Mouse (Mus musculus) adrenal gland, adult 8-10 months (tissue): ENCODE measurements around the gene Egr4. TPM values are rescaled to one million over a fixed set of nuclear protein-coding genes. Genes with fewer than 3 reads are reported as not detected.
A peak's percentile ranks its signal among the peaks of the same experiment; 100 is the strongest.

Source experiments
- DNase-seq: peaks from one replicate; pipeline ENCODE4 v3.0.0; 2022
- total RNA-seq, 4 experiments: library from RNA; stranded (reverse); gene quantifications; 2 replicates each; pipeline ENCODE4 v1.2.4; 2022

Gene Egr4
- not detected for total RNA-seq

DNA sequence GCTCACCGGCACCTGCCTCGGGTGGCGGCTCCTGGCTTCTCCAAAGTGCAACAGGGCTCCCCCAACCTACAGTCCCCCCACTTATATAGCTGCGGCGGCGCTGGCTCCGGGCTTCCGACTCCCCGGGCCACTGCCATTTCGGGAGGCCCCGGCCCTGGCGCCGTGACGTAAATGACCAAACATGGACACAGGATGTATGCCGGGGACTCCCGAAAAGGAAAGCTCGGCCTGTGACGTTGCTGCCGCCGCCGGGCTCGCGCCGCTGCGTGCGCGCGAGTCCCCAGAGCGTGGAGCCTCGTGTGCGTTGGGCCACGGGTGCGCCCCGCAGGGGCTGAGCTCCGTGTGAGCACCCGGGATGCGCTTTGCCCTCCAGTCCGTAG, at the start of gene Egr4:
Gene Egr4, minus strand, starts transcription at position 59 of the 380 bp plus-strand sequence.
- DNase-seq = peak; percentile 8

DNA sequence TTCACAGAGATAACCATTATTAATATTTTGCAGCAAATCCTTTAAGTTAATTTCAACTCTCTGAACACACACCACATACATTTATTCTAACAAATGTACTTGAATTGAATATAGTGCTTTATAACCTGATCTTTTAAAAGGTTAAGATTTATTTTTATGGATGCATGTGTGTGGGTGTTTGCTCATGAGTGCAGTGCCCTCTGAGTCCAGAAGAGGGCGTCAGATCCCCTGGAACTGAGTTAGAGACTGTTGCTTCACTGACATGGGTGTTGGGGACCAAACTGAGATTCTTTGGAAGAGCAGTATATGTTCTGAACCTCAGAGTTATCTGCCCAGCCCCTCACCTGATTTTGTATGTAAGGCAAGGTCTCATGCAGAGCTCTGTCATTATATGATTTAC, 49.0 kb upstream of the Egr4 start:
- DNase-seq = no peak

DNA sequence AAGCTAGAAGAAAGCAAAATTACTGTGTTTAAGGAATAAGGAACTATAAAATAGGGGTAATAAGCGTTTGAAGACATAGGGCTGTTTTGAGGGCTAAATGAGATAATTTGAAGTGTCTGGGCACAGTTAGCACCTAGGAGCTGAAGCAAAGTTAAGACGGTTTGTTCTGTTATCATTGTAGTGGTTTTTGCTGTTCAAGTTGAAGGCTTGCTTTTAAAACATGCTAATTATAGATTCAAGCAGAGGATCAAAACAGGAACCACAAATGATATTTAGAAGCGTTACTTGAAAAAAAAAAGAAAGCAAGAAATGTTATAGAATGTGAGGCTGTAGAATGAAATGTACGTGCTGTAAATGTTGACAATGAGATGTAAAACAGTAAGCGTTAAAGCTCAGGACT, 34.3 kb upstream of the Egr4 start:
- DNase-seq = no peak

DNA sequence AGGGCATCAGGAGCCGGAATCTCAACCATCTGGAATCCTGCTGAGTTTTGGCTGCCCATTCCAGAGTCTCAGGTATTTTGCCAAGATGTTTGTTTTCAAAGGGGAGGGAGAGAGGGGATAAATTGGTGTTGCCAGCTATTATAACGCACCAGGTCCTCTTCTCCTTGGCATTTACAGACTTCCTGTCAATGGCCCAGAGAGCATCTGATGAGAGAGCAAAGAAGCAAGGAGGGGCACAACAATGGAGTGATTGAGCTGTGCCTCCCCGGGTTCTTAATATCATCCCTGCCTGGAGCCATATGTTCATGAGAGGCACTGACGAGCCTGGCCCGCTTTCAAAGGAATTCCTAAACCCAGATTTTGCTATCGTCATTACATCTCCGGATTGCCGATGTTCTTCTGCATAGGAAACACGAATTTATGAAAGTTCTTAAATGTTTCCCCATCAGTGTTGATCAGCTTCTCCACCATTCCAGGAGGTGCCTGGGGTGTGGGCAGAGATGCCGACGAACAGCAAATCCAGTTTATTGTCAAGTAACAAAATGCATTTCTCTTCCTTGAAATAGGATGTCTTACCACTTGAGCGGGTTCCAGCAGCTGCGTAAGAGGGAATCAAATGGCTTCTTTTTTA, 31.0 kb upstream of the Egr4 start:
- DNase-seq = no peak

DNA sequence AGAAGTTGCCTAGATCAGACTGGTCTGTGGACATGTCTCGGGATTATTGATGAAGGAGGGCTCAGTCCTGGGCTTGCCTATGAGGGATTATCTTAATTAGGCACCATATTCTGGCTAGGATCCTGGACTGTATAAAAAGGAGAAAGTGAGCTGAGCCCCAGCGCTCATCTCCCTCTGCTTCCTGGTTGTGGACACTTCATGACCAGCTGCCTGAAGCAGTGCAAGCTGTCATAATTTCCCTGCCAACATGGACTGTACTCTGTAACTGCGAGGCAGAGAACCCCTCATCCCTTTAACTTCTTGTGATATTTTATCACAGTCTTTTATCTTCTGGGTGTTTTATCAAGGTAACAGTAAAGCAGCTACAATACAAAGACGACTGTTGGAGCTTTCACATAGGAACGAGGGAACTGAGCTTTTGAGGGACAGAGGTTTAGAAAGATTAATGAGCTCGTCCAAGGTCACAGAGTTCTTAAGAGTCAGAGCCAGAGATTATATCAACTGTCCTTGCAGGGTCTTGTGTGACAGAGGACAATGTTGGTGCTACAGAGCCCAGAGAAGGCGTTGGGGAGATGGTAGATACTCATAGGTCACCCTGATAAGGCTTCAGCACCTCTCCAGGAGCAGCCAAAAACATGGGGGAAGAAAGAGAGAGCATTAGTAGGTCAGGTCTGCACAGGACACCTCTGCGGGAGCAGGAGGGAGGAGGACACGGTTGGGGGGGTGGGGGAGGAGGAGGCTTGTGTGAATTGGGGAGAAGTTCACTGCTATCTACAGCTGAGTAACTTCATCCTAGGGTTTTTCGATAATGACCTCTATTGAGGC, 30.2 kb upstream of the Egr4 start:
- DNase-seq = no peak

DNA sequence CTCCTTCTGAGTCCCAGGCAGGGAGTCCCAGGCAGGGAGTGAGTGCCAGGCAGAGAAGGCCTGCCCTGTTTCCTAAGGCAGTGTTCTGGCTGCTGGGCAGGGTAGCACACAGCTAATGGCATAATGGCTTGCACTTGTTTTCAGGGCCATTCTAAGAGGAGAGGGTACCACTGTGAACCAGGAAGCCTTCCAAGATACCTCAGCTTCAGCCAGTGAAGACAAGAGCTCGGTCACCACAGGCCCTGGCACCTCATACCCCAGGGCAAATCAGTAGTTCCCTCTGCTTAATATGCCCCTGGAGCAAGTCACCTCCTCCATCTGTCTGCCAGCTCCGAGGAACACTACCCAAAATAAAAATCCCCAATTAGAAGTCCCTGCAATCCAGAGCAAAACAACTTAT, 9.4 kb upstream of the Egr4 start:
- no peak for DNase-seq

DNA sequence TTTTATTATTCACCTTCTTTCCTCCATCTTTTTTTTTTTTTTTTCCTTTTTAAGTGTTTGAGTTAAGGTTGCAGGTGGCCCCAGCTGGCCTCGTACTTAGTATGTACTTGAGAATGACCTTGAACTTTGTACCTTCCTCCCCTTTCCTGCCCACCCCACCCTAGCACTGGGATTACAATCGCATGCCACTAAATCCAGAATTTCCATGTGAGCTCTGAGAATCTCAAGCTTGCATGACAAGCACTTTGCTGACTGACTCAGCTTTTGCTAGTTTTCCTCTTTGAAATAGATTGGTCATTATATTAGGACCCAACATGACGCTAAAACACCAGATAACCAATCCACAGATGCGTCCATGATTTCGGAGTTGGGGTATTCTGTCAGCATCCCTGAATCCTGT, 8.6 kb upstream of the Egr4 start:
- no peak for DNase-seq

DNA sequence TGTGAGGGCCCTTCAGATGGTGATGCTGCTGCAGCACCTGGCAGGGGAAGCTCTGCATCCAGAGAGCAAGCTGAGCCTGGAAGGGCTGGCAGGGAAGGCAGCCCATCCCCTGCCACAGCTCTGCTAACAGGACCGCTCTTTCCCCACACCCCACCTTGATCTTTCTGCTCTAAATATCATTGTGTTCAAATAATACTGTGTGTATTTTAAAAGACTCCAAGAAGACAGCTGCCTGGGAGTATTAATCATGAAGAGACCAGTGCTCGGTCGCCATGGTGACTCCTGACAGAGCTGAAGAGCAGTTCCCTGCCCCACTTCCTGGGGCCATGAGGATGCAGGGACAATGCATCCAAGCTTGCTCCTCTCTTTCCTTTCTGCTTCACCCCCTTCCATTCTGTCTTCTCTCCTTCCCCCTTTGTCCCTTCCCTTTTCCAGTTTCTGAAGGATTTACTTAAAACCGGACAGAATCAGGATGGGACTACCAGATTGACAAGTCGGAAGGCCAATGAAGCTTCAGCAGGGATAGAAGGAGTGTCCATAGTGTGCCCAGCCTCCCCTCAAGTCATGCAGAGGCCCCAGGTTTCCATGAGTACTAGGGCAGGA, 4.8 kb upstream of the Egr4 start:
- no peak for DNase-seq

DNA sequence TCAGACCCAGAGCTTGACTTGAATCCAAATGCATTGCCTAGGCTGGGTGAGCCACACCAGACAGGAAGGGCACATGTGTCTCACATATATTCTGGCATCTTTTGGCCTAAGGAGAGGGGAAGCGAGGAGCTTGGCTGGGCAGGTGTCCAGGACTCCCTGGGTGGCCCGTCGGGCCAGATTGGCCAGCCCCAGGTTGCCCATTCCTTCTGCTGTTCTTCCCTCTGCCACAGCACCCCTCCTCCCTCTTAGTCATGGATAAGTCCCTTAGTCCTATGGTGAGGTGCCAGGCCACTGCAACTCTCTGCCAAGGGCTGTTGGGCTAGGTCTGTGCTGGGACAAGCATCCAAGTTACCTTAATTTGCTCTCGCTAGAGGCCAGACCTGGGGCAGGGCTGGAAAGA, 2.6 kb upstream of the Egr4 start:
- no peak for DNase-seq

DNA sequence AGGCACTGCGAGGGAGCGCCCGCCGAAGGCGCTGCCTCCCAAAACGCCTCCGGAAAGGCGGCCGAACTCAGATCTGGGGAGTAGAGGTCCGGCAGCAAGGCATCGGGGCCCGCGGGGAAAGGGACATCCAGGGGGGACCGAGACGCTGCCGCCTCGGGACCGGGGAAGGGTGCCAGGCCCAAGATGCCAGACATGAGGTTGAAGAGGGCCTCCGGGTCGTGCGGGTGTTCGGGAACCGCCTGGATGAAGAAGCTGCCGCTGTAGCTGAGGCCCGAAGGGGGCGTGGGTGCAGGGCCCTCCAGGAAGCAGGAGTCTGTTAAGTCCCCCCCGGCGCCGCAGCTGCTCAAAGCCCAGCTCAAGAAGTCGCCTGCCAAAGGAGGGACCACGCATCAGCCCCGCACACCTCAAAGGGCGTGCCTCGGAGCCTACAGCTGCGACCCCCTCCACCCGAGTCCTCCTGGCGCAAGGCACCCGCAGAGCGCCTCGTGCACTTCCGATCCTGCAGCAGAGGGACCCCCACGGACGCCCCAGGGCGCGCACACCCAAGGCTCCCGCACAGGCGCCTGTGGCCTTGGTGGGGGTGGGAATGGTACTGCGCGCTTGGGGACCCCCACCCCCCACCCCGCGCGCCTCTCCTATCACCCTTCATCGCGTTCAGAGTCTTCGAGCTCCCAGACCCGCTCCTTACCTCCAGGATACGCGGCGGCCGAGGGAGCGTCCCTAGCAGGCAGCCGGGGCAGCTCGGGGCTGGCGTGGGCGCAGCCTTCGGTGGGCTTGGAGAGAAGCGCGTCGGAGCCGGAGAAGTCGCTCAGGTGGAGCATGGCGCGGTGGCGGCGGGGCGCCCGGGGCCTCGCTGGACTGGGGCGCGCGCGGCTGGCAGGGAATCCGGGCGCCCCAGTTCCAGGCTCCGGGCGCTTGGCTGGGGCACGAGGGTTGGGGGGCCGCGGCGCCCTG, 535 bp downstream of the Egr4 start:
- no peak for DNase-seq

DNA sequence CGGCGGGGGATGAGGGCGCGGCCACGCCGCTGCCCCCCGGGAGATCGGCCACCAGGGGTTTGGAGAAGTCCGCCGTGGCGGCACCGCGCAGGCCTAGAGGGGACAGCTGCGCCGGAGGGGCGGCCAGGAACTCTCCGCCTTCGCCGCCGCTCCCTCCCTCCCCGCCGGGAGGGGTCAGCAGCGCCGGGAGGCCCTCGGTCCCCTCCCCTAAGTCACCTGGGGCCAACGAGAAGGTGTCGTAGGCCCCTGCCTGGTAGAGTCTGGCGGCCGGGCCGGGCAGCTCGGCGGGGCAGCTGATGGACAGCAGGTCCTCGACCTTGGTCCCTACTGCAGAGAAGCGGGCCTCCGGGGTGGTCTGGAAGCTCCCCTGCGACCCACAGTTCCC, 1.3 kb downstream of the Egr4 start:
- DNase-seq = no peak

DNA sequence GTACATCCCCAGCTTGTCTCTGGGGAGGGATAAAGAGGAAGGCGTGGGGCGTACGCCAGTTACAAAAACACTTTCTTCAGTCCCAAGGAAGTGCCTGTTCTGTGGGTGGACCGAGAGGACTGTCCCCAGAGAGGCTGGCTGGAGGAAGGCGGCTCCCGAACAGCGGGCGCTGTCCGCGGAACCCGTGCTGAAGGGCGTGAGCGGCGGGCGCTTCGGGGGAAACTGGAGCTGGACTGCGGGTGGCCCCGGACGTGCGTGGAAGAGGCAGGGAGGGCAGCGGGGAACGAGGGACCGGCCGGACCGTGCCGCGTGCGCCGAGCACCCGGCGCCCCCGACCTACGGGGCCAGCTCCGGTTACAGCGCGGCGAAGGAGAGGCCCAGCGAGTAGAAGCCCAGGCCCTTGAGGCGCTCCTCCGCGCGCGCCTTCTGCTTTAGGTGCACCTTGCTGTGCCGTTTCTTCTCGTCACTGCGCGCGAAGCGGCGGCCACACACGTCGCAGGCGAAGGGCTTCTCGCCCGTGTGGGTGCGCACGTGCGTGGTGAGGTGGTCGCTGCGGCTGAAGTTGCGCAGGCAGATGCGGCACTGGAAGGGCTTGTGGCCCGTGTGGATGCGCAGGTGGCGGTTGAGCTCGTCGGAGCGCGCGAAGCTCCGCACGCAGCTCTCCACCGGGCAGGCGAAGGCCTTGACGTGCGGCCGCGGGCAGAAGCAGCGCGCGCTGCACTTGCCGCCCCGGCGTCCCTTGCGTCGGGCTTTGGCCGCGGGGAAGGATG, 1.9 kb downstream of the Egr4 start:
- peak; percentile 31 for DNase-seq

DNA sequence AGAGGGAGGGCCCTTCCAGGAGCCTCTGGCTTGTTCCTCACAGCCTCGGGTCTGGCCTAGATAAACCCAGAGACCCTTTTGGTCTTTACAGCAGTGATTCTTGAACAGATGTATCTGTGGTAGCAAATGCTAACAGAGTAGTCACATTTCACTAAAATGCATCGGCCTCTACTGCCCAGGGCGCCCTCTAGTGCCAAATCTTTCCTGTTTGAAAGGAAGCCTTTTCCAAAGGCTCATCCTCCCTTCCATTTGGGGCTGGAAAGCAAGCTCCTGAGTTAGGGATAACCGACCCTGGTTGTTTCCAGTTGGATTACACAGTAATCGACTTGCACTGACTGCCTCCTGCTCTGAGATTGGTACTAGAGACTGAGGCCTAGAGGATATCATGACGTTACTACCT, 2.9 kb downstream of the Egr4 start:
- no peak for DNase-seq

DNA sequence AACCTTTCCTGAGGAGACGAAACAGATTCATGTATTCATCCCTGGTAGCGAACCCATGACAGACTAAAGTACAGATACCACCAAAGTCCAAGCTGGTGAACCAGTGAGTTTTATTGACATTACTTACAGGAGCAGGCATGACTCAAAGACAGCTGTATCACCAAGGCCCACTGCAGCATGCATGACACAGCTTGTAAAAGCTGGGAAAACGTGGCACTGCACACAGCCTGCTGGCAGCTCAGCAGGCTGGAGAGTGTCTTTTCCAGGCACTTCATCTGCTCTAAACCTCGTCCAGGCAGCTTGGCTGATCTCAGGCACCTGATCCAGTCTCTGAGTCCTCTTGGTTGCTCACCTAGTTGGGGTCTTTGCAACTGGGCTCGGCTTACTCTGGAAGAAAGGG, 4.8 kb downstream of the Egr4 start:
- no peak for DNase-seq

DNA sequence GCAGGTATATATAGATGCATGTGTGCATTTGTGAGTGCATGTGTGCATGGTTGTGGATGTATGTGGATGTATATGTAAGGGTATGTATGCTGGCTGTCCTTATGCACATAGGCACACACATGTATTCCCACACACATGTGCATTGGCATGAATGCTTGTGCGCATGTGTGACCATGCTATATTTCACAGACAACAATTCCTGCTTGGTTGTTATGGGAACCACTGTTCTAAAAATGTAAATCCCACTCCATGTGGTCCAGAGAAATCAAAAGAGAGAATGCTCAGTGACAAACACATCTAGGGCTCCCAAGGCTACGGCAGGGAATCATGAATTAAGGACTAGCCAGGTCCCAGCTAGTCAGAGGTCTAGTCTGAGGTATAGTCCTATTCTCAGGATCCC, 8.5 kb downstream of the Egr4 start:
- no peak for DNase-seq

DNA sequence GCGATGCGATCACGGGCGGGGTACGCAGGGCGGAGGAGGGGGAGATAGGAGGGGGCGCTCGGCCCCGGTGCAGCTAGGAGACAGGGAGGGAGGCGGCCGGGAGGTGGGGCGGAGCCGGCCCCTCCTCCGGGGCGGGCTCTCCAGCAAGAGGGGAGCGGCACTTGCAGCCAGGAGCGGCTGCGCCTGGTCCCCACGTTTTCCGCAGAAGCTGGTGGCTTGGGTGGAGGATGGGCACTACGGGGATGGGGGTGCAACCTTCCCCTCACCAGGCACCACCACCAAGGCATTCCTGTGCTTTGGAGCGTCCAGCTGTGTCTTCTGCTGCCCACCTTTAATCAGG, 10.5 kb downstream of the Egr4 start, which contains the start of gene Fbxo41:
Gene Fbxo41, minus strand, starts transcription at position 84 of the 340 bp plus-strand sequence.
- DNase-seq = no peak

DNA sequence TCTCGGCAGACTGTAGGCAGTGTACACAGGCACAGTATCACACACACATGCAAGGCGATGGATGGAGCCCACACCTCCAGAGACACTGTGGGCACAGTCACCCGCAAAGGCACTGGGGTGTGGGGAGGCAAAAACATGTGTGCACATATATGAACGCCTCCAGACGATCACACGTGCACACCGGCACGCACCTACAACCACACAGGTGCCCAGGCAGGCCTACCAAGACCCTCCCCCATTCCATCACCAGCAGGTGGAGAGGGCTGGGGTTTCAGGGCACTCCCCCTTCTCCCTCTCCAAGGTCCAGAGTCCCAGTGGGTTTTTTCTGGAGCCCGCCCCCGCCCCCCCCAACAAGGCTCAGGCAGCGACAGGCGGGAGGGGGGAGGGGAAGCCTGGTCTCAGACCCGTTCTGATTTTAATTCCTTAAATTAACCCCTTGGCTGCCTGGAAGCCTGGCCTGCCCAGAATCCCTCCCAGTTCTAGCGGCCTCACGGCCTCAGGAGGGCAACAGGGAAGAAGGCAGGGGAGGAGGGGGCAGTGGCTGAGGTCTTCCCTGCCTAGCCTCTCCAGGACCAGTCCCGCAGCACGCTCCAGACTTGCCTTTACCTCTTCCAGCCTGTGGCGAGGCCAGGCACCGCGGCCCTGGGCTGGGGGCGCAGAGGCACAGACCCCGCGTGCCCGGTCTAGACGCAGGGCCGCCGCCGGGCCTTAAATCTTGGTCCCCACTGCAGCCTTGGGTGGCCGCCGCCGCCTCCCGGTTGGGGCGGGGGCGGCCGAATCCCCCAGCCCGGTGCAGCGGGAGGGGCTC, 11.1 kb downstream of the Egr4 start:
- DNase-seq = no peak

DNA sequence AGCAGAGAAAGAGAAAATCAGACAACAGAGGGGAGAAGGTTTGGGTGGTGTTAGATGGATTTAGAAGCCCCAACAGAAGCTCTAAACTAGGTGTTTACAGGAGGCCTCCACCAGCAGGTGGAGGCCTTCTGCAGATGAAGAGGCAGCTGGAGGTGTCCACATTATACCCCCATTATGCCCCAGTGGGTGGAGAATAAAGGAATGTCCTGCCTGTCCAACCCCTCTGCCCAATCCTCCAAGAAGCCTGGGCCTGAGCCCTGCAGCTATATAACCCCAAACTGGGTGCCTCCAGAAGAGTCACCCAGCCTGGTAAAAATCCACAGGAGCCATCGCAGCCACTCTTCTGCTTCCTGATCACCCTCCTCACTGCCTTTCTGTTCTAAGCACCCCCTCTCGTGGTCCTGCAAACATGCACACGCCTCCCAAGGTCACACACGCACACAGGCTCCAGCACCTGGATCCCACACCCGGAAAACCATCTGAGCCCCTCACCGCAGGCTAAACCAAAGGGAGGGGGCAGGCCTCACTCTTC, 11.8 kb downstream of the Egr4 start:
- DNase-seq = no peak

DNA sequence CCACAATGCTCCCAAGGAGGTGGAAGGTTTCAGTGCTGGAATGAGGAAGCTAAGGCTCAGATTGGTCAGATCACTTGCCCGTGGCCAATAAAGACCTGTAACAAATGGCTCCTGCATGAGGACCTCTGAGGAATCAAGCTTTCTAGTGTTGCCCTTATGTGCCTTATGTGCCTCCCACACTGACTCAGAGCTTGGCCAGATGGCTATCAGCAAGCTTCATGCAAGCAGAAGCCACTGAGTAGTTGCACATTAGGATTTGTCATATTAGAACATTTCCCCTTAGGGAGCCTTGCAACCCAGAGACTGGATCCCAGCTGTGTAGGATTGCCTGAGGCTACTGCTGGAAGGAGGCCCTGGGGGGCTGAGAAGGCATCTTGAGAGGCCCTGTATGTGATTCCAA, 13.0 kb downstream of the Egr4 start:
- DNase-seq = no peak

DNA sequence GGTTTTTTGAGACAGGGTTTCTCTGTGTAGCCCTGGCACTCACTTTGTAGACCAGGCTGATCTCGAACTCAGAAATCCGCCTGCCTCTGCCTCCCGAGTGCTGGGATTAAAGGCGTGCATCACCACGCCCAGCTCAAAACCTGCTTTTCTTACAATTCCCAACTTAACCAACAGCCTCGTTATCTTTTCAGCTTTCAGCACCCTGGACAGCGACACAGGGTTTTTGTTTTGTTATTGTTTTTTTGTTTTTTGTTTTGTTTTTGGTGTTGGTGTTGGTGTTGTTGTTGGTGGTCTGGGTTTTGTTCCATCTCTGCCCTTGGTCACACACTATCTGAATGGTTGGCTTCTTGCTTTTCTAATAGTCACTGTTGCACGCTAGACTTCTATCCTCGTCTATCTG, 15.2 kb downstream of the Egr4 start:
- no peak for DNase-seq

DNA sequence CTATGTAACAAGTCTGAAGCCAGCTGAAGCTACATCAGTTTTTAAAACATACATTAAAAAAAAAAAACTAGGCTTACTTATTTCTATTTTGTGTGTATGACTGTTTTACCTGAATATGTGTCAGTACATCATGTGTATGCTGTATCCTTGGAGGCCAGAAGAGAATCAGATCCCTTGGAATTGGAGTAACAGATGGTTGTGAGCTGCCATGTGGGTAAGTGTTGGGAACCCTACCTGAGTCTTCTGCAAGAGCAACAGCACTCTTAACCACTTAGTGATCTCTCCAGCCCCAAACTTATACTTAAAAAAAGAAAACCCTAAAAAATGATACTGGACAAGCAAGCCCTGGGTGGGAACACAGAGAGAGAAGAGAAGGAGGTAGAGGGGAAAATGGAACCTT, 16.4 kb downstream of the Egr4 start:
- DNase-seq = no peak
